Mouse (Mus musculus): ENCODE data around the gene Tmem234. TPM values are rescaled to one million over a fixed set of nuclear protein-coding genes. Genes with fewer than 3 reads are reported as not detected.
A peak's percentile ranks its signal among the peaks of the same experiment; 100 is the strongest.

Tmem234 gene
- polyA plus RNA-seq, 1 experiment from 2014 or later = 188 TPM

DNA sequence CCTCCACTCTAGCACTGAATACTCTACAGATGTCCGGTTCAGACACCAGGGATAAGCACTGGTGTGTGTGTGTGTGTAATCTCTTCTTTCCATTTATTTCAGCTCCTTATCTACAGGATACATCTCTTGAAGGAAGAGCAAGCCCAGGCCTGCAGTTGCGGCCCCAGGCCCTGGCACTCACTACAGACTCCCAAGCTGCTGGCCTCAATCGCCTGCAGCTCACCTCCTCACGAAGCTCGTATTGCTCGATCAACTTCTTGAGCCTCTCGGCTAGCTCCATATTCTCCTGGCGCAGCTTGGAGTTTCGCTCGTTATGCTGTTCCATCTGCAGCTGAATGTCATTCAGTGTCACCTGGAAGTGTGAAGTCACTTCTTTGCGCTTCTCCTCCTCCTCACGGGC lies 31.4 kb downstream of the Tmem234 start:
- Histone ChIP-seq H3K36me3 (ENCODE audit: control insufficient read depth, insufficient read depth, low read length) (peaks cover 43% of the 10 kb centered on the region), H3K4me3 (ENCODE audit: low read depth, low read length) (no peak overlapping the region), H3K27me3 (ENCODE audit: control insufficient read depth, insufficient read depth, low read length) (no peaks in the 10 kb centered on the region), H3K9ac (ENCODE audit: low read length) (no peak overlapping the region), H3K4me1 (replicated peaks; ENCODE audit: control insufficient read depth, insufficient read depth, low read length) (no peaks in the 10 kb centered on the region), H3K9me3 (ENCODE audit: control insufficient read depth, low read length) (no peaks in the 10 kb centered on the region), H3K27ac (ENCODE audit: low read depth, low read length) (no peak overlapping the region), H3K4me2 (ENCODE audit: low read depth, low read length, severe bottlenecking) (no peak overlapping the region)
- 93% methylated on average over 12 of the region's 12 CpGs for WGBS
- DNase-seq (ENCODE audit: low spot score) (no peak), ATAC-seq (replicated peaks; ENCODE audit: low FRiP score) (no peak)

DNA sequence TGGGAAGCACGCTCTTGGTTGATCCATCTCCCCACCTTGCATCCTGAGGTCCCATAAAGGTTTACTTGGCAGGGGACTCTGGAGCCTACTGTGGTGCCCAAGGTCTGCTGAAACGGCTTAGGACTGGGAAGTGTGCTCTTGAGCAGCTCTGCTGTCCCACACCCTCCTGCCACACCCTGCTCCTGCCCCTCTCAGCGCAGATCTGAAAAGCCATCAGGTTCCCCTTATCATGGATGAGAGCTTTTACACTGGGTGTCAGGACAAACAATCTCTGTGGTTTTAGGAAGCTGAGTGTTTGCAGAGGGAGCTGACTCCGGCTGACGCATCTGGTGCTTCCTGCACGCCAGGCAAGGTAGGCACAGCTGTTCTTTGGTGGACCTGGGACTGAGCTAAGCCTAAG lies 33.4 kb downstream of the Tmem234 start:
- Histone ChIP-seq H3K36me3 (ENCODE audit: control insufficient read depth, insufficient read depth, low read length) (peaks cover 46% of the 10 kb centered on the region), H3K9me3 (ENCODE audit: control insufficient read depth, low read length) (no peaks in the 10 kb centered on the region), H3K4me1 (replicated peaks; ENCODE audit: control insufficient read depth, insufficient read depth, low read length) (0 out of 2 replicates have a peak, but pooled peaks cover 3% of the 10 kb centered on the region), H3K4me2 (ENCODE audit: low read depth, low read length, severe bottlenecking) (no peak overlapping the region), H3K27me3 (ENCODE audit: control insufficient read depth, insufficient read depth, low read length) (no peaks in the 10 kb centered on the region), H3K9ac (ENCODE audit: low read length) (no peak overlapping the region), H3K27ac (ENCODE audit: low read depth, low read length) (no peak overlapping the region), H3K4me3 (ENCODE audit: low read depth, low read length) (no peak overlapping the region)
- no peak for DNase-seq (ENCODE audit: low spot score)
- no peak for ATAC-seq (replicated peaks; ENCODE audit: low FRiP score)
- WGBS = 96% methylated on average over 6 of the region's 6 CpGs

DNA sequence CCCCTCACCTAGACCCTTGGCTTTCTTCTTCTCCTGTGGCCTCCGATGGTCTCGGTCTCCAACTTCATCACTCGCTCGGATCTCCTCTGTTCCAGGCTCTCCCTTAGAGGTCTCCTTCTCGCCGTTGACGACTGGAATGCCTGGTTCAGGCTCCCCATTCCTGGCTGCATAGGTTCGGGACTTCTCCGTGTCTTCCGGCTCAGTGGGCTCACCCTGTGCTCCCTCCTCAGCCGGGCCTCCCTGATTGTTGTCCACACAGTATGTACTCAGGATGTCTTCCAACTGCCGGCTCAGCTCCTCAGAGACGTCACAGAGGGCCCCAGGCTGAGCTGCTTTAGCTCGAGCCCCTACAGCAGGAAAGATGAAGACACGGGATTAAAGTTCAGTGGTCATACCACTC lies 38.8 kb downstream of the Tmem234 start:
- no peak overlapping the region for H3K4me3 ChIP-seq (ENCODE audit: low read depth, low read length)
- ATAC-seq (replicated peaks; ENCODE audit: low FRiP score) (no peak), DNase-seq (ENCODE audit: low spot score) (no peak)
- no peak overlapping the region for H3K9ac ChIP-seq (ENCODE audit: low read length)
- no peaks in the 10 kb centered on the region for H3K27me3 ChIP-seq (ENCODE audit: control insufficient read depth, insufficient read depth, low read length)
- H3K27ac ChIP-seq (ENCODE audit: low read depth, low read length) = no peak overlapping the region
- H3K4me1 ChIP-seq (replicated peaks; ENCODE audit: control insufficient read depth, insufficient read depth, low read length) = peaks cover 5% of the 10 kb centered on the region; the same call in 1 of the 2 replicates
- H3K36me3 ChIP-seq (ENCODE audit: control insufficient read depth, insufficient read depth, low read length) = peaks cover 18% of the 10 kb centered on the region; the same call in 1 of the 2 replicates
- 91% methylated on average over 15 of the region's 15 CpGs for WGBS
- peak overlapping the region; percentile 84; the same call in 1 of the 2 replicates for H3K4me2 ChIP-seq (ENCODE audit: low read depth, low read length, severe bottlenecking)
- H3K9me3 ChIP-seq (ENCODE audit: control insufficient read depth, low read length) = no peaks in the 10 kb centered on the region

DNA sequence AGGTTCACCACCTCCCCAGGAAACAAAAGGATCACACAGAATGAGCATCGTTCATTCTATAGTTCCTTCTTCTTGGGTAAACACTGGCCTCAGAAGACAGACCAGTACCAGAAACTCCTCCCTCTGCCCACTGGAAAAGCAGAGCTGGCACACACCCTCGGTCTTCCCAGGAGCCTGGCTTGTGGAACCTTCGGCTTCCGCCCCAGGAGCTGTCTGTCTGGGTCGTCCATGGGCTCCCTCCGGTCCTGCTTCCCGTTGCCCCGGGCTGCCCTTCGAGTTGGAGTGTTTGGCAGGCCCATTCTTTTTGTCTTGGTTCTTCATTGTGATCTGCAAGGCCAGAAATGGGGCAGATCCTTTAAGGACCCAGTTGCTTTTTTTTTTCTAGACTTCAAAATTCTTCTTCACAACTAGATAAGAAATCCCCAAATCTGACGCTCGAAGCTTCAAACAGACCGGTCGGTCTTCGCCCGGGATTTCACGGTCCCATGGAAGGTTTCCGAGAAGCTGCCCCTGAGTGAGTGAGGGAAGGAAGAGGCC lies 39.7 kb downstream of the Tmem234 start:
- H3K36me3 ChIP-seq (ENCODE audit: control insufficient read depth, insufficient read depth, low read length) = peaks cover 18% of the 10 kb centered on the region; the same call in 1 of the 2 replicates
- peak overlapping the region; percentile 89; the same call in 1 of the 2 replicates for H3K27ac ChIP-seq (ENCODE audit: low read depth, low read length)
- H3K9me3 ChIP-seq (ENCODE audit: control insufficient read depth, low read length) = no peaks in the 10 kb centered on the region
- 9% methylated on average over 17 of the region's 17 CpGs for WGBS
- ATAC-seq (replicated peaks; ENCODE audit: low FRiP score) (no peak), DNase-seq (ENCODE audit: low spot score) (peak; percentile 72)
- peak overlapping the region; percentile 58 for H3K4me3 ChIP-seq (ENCODE audit: low read depth, low read length)
- H3K4me1 ChIP-seq (replicated peaks; ENCODE audit: control insufficient read depth, insufficient read depth, low read length) = peaks cover 5% of the 10 kb centered on the region; the same call in 1 of the 2 replicates
- H3K4me2 ChIP-seq (ENCODE audit: low read depth, low read length, severe bottlenecking) = peak overlapping the region; percentile 84
- peak overlapping the region; percentile 78 for H3K9ac ChIP-seq (ENCODE audit: low read length)
- H3K27me3 ChIP-seq (ENCODE audit: control insufficient read depth, insufficient read depth, low read length) = no peaks in the 10 kb centered on the region

DNA sequence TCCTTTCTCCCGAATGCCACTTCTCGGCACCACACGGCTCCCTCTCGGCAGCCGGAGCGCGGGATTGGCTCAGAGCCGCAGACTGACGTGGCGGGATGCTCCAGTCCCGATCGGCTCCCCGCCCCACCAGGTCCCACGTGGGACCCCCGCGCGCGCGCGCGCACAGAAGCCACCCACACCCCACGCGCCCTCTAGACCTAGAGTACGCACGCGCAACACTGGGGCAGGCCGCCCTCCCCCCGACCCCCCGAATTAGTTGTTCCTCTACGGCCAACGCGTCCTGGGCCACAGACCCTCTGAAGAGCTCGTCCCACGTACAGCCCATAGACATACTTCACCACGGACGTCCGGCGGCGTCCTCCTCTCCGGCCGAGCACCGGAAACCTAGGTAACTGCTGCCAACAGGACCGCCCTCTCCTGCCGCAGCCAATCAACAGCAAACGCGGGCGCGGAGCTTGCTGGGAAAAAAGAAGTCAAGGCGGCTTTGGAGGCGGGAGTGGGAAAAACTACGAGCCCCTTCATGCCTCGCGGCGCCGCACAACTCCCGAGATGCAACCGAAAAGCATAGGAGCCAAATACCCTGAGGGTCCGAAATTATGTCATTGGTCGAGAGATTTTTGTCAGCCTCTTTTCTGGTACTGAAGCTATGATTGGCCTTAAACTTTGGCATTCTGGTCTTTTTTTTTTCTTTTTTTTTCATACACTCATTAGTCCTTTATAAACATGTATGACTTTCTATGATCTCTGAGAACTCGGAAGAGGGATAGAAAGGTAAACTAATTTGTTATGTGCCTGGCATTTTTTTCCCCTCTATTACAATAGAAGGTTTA lies 40.4 kb downstream of the Tmem234 start, which contains the start of gene Txlna:
Gene Txlna, minus strand, starts transcription at position 428 of the 830 bp plus-strand sequence.
- peak; percentile 95 for ATAC-seq (replicated peaks; ENCODE audit: low FRiP score)

DNA sequence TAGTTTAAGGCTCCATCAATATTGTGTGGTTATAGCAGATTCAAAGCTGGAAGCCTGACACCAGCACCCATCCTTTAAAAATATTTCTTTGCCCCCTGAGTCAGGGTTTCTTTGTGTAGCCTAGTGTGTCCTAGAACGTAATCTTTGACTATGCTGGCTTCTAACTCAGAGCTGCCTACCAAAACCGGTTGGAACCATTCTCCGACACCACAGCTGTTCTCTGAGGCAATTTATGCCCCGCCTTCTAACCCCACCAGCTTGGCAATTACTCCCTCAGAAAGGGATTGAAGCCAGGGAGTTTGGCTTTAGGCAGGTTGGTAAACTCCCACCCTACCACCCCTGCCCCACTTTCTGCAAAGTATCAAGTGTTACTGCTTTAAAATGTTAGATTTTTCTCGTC lies 41.3 kb downstream of the Tmem234 start:
- no peaks in the 10 kb centered on the region for H3K9me3 ChIP-seq (ENCODE audit: control insufficient read depth, low read length)
- no peak for DNase-seq (ENCODE audit: low spot score)
- no peak overlapping the region for H3K4me3 ChIP-seq (ENCODE audit: low read depth, low read length)
- no peak for ATAC-seq (replicated peaks; ENCODE audit: low FRiP score)
- peaks cover 5% of the 10 kb centered on the region; the same call in 1 of the 2 replicates for H3K4me1 ChIP-seq (replicated peaks; ENCODE audit: control insufficient read depth, insufficient read depth, low read length)
- H3K27me3 ChIP-seq (ENCODE audit: control insufficient read depth, insufficient read depth, low read length) = no peaks in the 10 kb centered on the region
- H3K27ac ChIP-seq (ENCODE audit: low read depth, low read length) = no peak overlapping the region
- peak overlapping the region; percentile 15; the same call in 1 of the 2 replicates for H3K4me2 ChIP-seq (ENCODE audit: low read depth, low read length, severe bottlenecking)
- H3K36me3 ChIP-seq (ENCODE audit: control insufficient read depth, insufficient read depth, low read length) = peaks cover 11% of the 10 kb centered on the region; the same call in 1 of the 2 replicates
- 54% methylated on average over 5 of the region's 5 CpGs for WGBS
- no peak overlapping the region for H3K9ac ChIP-seq (ENCODE audit: low read length)

More for the DNA sequence above, 40.4 kb downstream of the Tmem234 start, which contains the start of gene Txlna:
- under 1% methylated on average over 60 of the region's 60 CpGs for WGBS
- H3K4me2 ChIP-seq (ENCODE audit: low read depth, low read length, severe bottlenecking) = peak within 1 kb of the TSS; percentile 84
- H3K9me3 ChIP-seq (ENCODE audit: control insufficient read depth, low read length) = no peaks in the 10 kb centered on the region
- peaks cover 18% of the 10 kb centered on the region; the same call in 1 of the 2 replicates for H3K36me3 ChIP-seq (ENCODE audit: control insufficient read depth, insufficient read depth, low read length)
- H3K27ac ChIP-seq (ENCODE audit: low read depth, low read length) = peak within 1 kb of the TSS; percentile 89
- DNase-seq (ENCODE audit: low spot score) = peak; percentile 98
- no peaks in the 10 kb centered on the region for H3K27me3 ChIP-seq (ENCODE audit: control insufficient read depth, insufficient read depth, low read length)
- peak within 1 kb of the TSS; percentile 78 for H3K9ac ChIP-seq (ENCODE audit: low read length)
- H3K4me1 ChIP-seq (replicated peaks; ENCODE audit: control insufficient read depth, insufficient read depth, low read length) = peaks cover 5% of the 10 kb centered on the region; the same call in 1 of the 2 replicates
- peak within 1 kb of the TSS; percentile 58 for H3K4me3 ChIP-seq (ENCODE audit: low read depth, low read length)

DNA sequence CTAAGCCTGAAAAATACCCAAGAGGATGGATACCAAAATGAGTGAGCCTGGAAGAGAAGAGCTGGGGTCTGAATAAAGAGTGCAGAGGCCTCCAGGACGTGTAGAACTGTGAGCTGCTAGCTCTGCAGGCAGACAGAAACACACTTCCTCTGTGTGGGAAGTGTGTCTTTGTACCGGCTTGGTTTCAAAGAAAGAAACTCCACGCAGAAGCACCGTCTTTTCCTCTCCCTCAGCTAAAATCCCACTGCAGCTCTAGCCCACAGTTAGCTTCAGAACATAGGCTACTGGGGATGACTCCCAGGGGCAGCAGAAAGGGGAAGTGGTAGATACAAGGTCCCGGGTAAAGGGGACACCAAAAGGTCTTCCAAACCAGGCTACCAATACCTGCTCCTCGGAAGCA lies 44.7 kb downstream of the Tmem234 start:
- H3K27me3 ChIP-seq (ENCODE audit: control insufficient read depth, insufficient read depth, low read length) = no peaks in the 10 kb centered on the region
- no peaks in the 10 kb centered on the region for H3K4me1 ChIP-seq (replicated peaks; ENCODE audit: control insufficient read depth, insufficient read depth, low read length)
- peaks cover 6% of the 10 kb centered on the region; the same call in 1 of the 2 replicates for H3K36me3 ChIP-seq (ENCODE audit: control insufficient read depth, insufficient read depth, low read length)
- WGBS = 91% methylated on average over 6 of the region's 6 CpGs
- no peak overlapping the region for H3K4me3 ChIP-seq (ENCODE audit: low read depth, low read length)
- no peak overlapping the region for H3K27ac ChIP-seq (ENCODE audit: low read depth, low read length)
- ATAC-seq (replicated peaks; ENCODE audit: low FRiP score) (no peak), DNase-seq (ENCODE audit: low spot score) (no peak)
- H3K9ac ChIP-seq (ENCODE audit: low read length) = no peak overlapping the region
- no peaks in the 10 kb centered on the region for H3K9me3 ChIP-seq (ENCODE audit: control insufficient read depth, low read length)
- no peak overlapping the region for H3K4me2 ChIP-seq (ENCODE audit: low read depth, low read length, severe bottlenecking)

DNA sequence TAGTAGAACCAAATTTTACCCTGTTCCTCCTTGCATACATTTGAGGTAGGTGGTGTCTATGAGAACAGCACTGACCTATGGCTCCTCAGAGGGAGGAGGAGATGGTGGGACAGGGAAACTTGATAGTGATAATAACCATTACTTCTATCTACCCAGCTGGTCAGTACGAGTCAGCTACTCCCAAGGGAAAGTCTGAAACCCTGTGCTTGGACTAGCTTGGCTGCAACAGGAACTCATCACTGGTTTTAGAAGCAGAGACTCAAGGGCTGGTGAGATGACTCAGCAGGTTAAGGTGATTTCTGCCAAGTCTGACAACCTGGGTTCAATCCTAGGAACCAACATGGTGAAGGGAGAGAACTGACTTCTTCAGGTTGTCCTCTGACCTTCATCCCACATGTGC lies 48.2 kb downstream of the Tmem234 start:
- peaks cover 12% of the 10 kb centered on the region; the same call in 1 of the 2 replicates for H3K36me3 ChIP-seq (ENCODE audit: control insufficient read depth, insufficient read depth, low read length)
- ATAC-seq (replicated peaks; ENCODE audit: low FRiP score) = no peak

More for the DNA sequence above, 48.2 kb downstream of the Tmem234 start:
- WGBS = 83% methylated on average over 1 of the region's 1 CpGs
- Histone ChIP-seq H3K27me3 (ENCODE audit: control insufficient read depth, insufficient read depth, low read length) (no peaks in the 10 kb centered on the region), H3K27ac (ENCODE audit: low read depth, low read length) (no peak overlapping the region), H3K4me3 (ENCODE audit: low read depth, low read length) (no peak overlapping the region), H3K4me2 (ENCODE audit: low read depth, low read length, severe bottlenecking) (no peak overlapping the region), H3K4me1 (replicated peaks; ENCODE audit: control insufficient read depth, insufficient read depth, low read length) (no peaks in the 10 kb centered on the region), H3K9me3 (ENCODE audit: control insufficient read depth, low read length) (no peaks in the 10 kb centered on the region), H3K9ac (ENCODE audit: low read length) (no peak overlapping the region)
- DNase-seq (ENCODE audit: low spot score) = no peak

Data from forebrain, embryonic 11.5 days (tissue).